Mouse (Mus musculus) heart, embryonic 11.5 days (tissue): Measurements from ENCODE around the gene Efemp2. TPM values are rescaled to one million over a fixed set of nuclear protein-coding genes. Genes with fewer than 3 reads are reported as not detected.
"Not testable (repeated sequence)": the region's sequence is repeated elsewhere in the genome, so short reads cannot be mapped to it uniquely, and the experiment has no call there.

Source experiments
- ATAC-seq: fragments of 200-750 bp; cut with Nextera tagmentation; replicated peaks from 2 replicates; pipeline ENCODE4 v1.8.0; 2017; ENCODE audit warnings: moderate library complexity; ENCODE audit not compliant: insufficient number of reproducible peaks, low FRiP score, low TSS enrichment
- H3K27ac ChIP-seq: fragments of 300-500 bp; sonication (generic); 2 replicates; pipeline ENCODE4 v1.5.1; 2014; ENCODE audit warnings: mild to moderate bottlenecking, low read depth, low read length
- H3K27me3 ChIP-seq: fragments of 300-500 bp; sonication (generic); 2 replicates; pipeline ENCODE4 v1.6.1; 2014; ENCODE audit warnings: mild to moderate bottlenecking, low read length, mixed read lengths; ENCODE audit not compliant: control insufficient read depth, insufficient read depth
- H3K36me3 ChIP-seq: fragments of 300-500 bp; sonication (generic); 2 replicates; pipeline ENCODE4 v1.6.1; 2014; ENCODE audit warnings: mild to moderate bottlenecking, low read length, moderate library complexity, mixed read lengths; ENCODE audit not compliant: control insufficient read depth, insufficient read depth
- H3K4me1 ChIP-seq: fragments of 300-500 bp; sonication (generic); 2 replicates; pipeline ENCODE4 v1.6.1; 2014; ENCODE audit warnings: low read length; ENCODE audit not compliant: control insufficient read depth, insufficient read depth
- H3K4me2 ChIP-seq: fragments of 300-500 bp; sonication (generic); 2 replicates; pipeline ENCODE4 v1.6.1; 2014; ENCODE audit warnings: mild to moderate bottlenecking, moderate library complexity
- H3K4me3 ChIP-seq: fragments of 300-500 bp; sonication (generic); 2 replicates; pipeline ENCODE4 v1.5.1; 2014; ENCODE audit warnings: low read depth, low read length
- H3K9ac ChIP-seq: fragments of 300-500 bp; sonication (generic); 2 replicates; pipeline ENCODE4 v1.6.1; 2014; ENCODE audit warnings: mild to moderate bottlenecking, low read depth, low read length, moderate library complexity
- H3K9me3 ChIP-seq: fragments of 300-500 bp; sonication (generic); replicated peaks from 2 replicates; pipeline ENCODE4 v1.6.1; 2016; ENCODE audit warnings: low read length; ENCODE audit not compliant: control insufficient read depth
- WGBS: fragments of 180-500 bp; shearing (Covaris S2); extraction: QIAGEN DNeasy Blood & Tissue Kit; methylation state at CpG from one replicate; pipeline ENCODE4 v1.1.7; 2014; ENCODE audit not compliant: insufficient replicate concordance; 5-methylcytosine and 5-hydroxymethylcytosine counted together
- polyA plus RNA-seq: library from polyadenylated mRNA; unstranded; fragments of >200 nt; fragmentation: Nextera tagmentation; extraction: Ambion mirVana; gene quantifications from 2 replicates; pipeline ENCODE4 v1.2.1, GENCODE M21; 2014

Efemp2 gene
- polyA plus RNA-seq, 1 experiment from 2014 or later: 72.2 TPM

DNA sequence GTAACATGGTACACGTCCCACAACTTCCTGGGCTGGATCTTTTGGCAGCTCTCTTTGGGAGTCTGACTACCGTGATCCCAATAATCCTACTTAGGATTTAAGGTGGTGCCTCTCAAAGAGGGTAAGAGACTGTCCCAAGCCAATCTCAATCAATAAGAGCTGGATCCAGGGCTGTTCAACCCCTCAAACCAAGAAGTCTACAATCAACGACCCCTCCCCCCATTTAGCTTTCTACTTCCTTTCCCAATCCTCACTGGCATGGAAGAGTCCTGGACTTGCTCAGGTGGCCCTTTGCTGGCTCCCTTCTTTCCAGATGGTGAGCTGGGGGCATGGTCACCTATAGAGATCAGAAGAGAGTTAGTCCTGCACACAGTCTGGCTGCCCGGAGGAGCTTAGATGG lies 13.0 kb downstream of the Efemp2 start:
- Histone ChIP-seq H3K27ac (no peak overlapping the region), H3K36me3 (peaks cover 20% of the 10 kb centered on the region), H3K4me3 (no peak overlapping the region), H3K4me1 (peaks cover 12% of the 10 kb centered on the region), H3K27me3 (no peaks in the 10 kb centered on the region), H3K4me2 (peak overlapping the region; percentile 82), H3K9ac (no peak overlapping the region), H3K9me3 (no peaks in the 10 kb centered on the region)
- ATAC-seq: no peak
- WGBS: 81% methylated on average over 4 of the region's 4 CpGs

DNA sequence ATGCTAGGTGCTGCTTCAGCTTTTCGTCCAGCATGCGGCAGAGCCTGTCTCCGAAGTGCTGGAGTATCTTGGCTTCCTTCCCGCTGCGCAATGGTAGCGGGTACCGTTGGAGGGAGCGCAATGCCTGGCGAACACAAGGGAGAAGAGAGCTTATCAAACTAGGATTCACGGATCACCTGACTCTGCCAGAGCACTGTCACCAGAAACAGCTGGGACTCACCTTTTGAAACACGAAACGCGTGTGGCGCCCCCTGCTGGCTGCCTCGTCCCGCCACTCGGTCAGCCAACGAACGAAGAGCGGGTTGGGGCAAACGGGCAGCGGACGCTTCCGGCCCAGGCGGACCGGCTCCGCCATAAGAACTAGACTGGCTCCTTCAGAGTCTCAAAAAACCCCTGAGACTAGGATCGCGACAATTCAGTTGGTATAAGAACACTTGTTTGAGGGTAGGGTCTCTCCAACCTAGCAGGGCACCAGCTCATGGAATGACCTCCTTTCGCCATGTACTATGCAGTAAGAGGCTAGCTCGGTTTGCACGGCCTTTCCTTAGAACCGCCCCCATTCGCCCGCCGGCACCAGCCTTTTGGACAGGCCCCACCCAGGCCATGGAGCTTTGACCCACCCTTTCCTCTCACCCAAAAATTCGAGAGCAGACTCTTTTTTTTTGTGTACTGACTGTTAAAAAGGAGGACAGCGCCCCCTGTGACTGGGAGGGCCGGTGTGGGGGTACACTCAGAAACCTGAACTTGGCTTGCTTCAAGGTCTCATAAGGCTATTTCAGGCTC lies 14.2 kb downstream of the Efemp2 start, which contains the start of gene Mus81:
TSS of gene Mus81 (minus strand) at position 635 of the 783 bp plus-strand sequence.
- Histone ChIP-seq H3K27me3 (no peaks in the 10 kb centered on the region), H3K9me3 (no peaks in the 10 kb centered on the region), H3K27ac (peak within 1 kb of the TSS; percentile 100), H3K9ac (peak within 1 kb of the TSS; percentile 76), H3K4me1 (peaks cover 19% of the 10 kb centered on the region), H3K4me2 (peak within 1 kb of the TSS; percentile 82), H3K36me3 (peaks cover 22% of the 10 kb centered on the region), H3K4me3 (peak within 1 kb of the TSS; percentile 53)
- ATAC-seq: peak; percentile 79
- 1% methylated on average over 39 of the region's 39 CpGs for whole genome bisulfite sequencing

GRCm38 (mm10) chr19:5488878-5489571 lies 15.3 kb downstream of the Efemp2 start:
- peak; percentile 81 for ATAC-seq
- H3K27me3 ChIP-seq: no peaks in the 10 kb centered on the region

DNA sequence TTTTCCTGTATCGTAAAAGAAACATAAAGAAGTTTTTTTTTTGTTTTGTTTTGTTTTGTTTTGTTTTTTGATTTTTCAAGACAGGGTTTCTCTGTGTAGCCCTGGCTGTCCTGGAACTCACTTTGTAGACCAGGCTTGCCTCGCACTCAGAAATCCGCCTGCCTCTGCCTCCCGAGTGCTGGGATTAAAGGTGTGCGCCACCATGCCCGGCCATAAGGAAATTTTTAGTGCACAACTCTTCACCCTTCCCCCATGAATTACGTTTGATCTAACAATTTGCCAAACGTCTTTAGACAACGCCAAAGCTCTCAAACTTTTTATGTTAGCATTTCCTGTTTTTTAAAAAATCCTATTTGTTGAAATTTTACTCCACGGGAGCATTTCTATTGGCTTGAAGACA lies 16.0 kb downstream of the Efemp2 start:
- ATAC-seq, H3K9me3 ChIP-seq, H3K9ac ChIP-seq, H3K27me3 ChIP-seq: not testable (repeated sequence)
- Histone ChIP-seq H3K4me3 (peak overlapping the region; percentile 90), H3K4me1 (peaks cover 19% of the 10 kb centered on the region), H3K27ac (peak overlapping the region; percentile 100), H3K36me3 (peaks cover 23% of the 10 kb centered on the region), H3K4me2 (peak overlapping the region; percentile 82)
- WGBS: 47% methylated on average over 10 of the region's 10 CpGs

More at GRCm38 (mm10) chr19:5488878-5489571, 15.3 kb downstream of the Efemp2 start:
- Histone ChIP-seq H3K4me2 (peak overlapping the region; percentile 82), H3K36me3 (peaks cover 21% of the 10 kb centered on the region), H3K4me1 (peaks cover 19% of the 10 kb centered on the region), H3K27ac (peak overlapping the region; percentile 100), H3K9me3 (no peaks in the 10 kb centered on the region), H3K4me3 (peak overlapping the region; percentile 53), H3K9ac (peak overlapping the region; percentile 76)
- WGBS: under 1% methylated on average over 26 of the region's 26 CpGs

DNA sequence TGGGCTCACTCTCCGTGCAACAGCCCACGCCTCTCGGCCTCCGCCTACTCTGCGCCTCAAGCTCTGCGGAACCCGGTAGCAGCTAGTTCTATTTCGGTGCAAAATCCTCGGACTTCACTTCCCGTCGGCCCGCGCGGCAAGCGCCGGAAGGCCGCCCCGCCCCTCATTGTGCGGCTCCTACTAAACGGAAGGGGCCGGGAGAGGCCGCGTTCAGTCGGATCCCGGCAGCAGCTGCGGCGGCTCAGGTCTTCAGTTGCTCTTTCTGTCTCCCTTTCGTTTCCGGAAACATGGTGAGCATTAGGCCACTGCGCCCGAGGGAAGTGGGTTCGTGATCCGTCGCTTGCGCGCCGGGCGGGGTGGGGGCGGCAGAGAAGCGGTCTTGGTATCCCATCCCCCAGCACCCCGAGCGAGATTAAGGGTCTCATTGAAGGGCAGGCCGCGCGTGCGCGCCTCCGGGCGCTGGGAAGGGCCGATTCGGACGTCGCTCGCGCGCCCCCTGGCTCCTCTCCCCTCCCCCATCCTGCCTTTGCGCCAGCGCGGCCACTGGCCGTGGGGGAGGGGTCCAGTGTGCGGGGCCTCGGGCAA lies 16.7 kb downstream of the Efemp2 start, which contains the start of gene Cfl1:
TSS of gene Cfl1 (plus strand) at position 143 of the 585 bp plus-strand sequence.
- Histone ChIP-seq H3K27ac (peak within 1 kb of the TSS; percentile 100), H3K4me3 (peak within 1 kb of the TSS; percentile 90), H3K4me2 (peak within 1 kb of the TSS; percentile 82), H3K4me1 (peaks cover 19% of the 10 kb centered on the region), H3K27me3 (no peaks in the 10 kb centered on the region), H3K36me3 (peaks cover 22% of the 10 kb centered on the region), H3K9me3 (no peaks in the 10 kb centered on the region), H3K9ac (peak within 1 kb of the TSS; percentile 95)
- under 1% methylated on average over 54 of the region's 62 CpGs for WGBS
- ATAC-seq: peak; percentile 57

GRCm38 (mm10) chr19:5490898-5491708 lies 17.3 kb downstream of the Efemp2 start:
- peak overlapping the region; percentile 95 for H3K9ac ChIP-seq
- under 1% methylated on average over 58 of the region's 59 CpGs for WGBS
- ATAC-seq: peak; percentile 7; the same call in 1 of the 2 replicates
- no peaks in the 10 kb centered on the region for H3K27me3 ChIP-seq
- H3K9me3 ChIP-seq: no peaks in the 10 kb centered on the region
- H3K27ac ChIP-seq: peak overlapping the region; percentile 100
- peaks cover 22% of the 10 kb centered on the region for H3K36me3 ChIP-seq
- H3K4me2 ChIP-seq: peak overlapping the region; percentile 82
- peak overlapping the region; percentile 90 for H3K4me3 ChIP-seq
- peaks cover 19% of the 10 kb centered on the region for H3K4me1 ChIP-seq

DNA sequence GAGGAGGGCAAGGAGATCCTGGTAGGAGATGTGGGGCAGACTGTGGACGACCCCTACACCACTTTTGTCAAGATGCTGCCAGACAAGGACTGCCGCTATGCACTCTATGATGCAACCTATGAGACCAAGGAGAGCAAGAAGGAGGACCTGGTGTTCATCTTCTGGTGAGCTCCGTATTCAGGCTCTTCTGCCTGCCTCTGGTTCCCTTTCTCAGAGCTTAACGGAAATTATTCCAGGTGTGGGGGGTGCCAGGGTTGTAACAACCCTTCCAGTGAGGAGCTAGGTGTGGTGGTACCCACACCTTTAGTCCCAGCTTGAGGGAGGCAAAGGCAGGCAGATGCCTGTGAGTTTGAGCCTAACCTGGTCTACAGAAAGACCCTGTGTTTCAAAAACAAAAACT lies 18.9 kb downstream of the Efemp2 start:
- ATAC-seq: no peak
- Histone ChIP-seq H3K4me1 (peaks cover 10% of the 10 kb centered on the region), H3K9ac (no peak overlapping the region), H3K27me3 (no peaks in the 10 kb centered on the region), H3K9me3 (no peaks in the 10 kb centered on the region), H3K27ac (no peak overlapping the region), H3K36me3 (peaks cover 32% of the 10 kb centered on the region), H3K4me3 (peak overlapping the region; percentile 90; the same call in 1 of the 2 replicates), H3K4me2 (peak overlapping the region; percentile 82; the same call in 1 of the 2 replicates)
- 73% methylated on average over 4 of the region's 4 CpGs for WGBS

GRCm38 (mm10) chr19:5493301-5493721 lies 19.6 kb downstream of the Efemp2 start:
- Histone ChIP-seq H3K4me1 (peaks cover 10% of the 10 kb centered on the region), H3K36me3 (peaks cover 34% of the 10 kb centered on the region)
- not testable (repeated sequence) for ATAC-seq, H3K27ac ChIP-seq, H3K27me3 ChIP-seq, H3K9me3 ChIP-seq, H3K9ac ChIP-seq, H3K4me3 ChIP-seq, H3K4me2 ChIP-seq
- WGBS: 77% methylated on average over 9 of the region's 9 CpGs
